Mouse (Mus musculus) heart, adult 2 months (tissue): Measurements from ENCODE around the gene Gm10961. TPM values are rescaled to one million over a fixed set of nuclear protein-coding genes. Genes with fewer than 3 reads are reported as not detected.

Experiments used
- DNase-seq, 2 experiments: peaks; one replicate each; pipeline ENCODE4 v3.0.0; 2021
- H3K27ac ChIP-seq: fragments of 200-600 bp; 2 replicates; pipeline ENCODE4 v1.8.1; 2022
- H3K27me3 ChIP-seq: fragments of 200-500 bp; 2 replicates; pipeline ENCODE4 v1.6.1; 2012; ENCODE audit warnings: mild to moderate bottlenecking, low read length, inconsistent platforms, mixed read lengths; ENCODE audit not compliant: control insufficient read depth, insufficient read depth
- H3K36me3 ChIP-seq: fragments of 200-500 bp; 2 replicates; pipeline ENCODE4 v1.6.1; 2012; ENCODE audit warnings: low read length, inconsistent platforms; ENCODE audit not compliant: control insufficient read depth, insufficient read depth
- H3K4me1 ChIP-seq: fragments of 200-500 bp; 2 replicates; pipeline ENCODE4 v1.6.1; 2011; ENCODE audit warnings: low read length; ENCODE audit not compliant: control insufficient read depth, insufficient read depth
- H3K4me3 ChIP-seq: fragments of 200-600 bp; 2 replicates; pipeline ENCODE4 v1.8.1; 2022
- H3K79me2 ChIP-seq: fragments of 200-500 bp; replicated peaks from 2 replicates; pipeline ENCODE4 v1.6.1; 2012; ENCODE audit warnings: mild to moderate bottlenecking, inconsistent platforms, low read length, moderate library complexity, mixed read lengths; ENCODE audit not compliant: control insufficient read depth, insufficient read depth
- H3K9ac ChIP-seq: fragments of 200-500 bp; 2 replicates; pipeline ENCODE4 v1.6.1; 2012; ENCODE audit warnings: low read depth, mild to moderate bottlenecking, control low read depth, inconsistent platforms, low read length, mixed read lengths
- CTCF ChIP-seq: fragments of 200-600 bp; IDR thresholded peaks from 2 replicates; pipeline ENCODE4 v1.8.1; 2022; ENCODE audit warnings: antibody characterized with exemption, mild to moderate bottlenecking, moderate library complexity
- EP300 ChIP-seq: fragments of 200-500 bp; IDR thresholded peaks from 2 replicates; pipeline ENCODE4 v1.6.1; 2011; ENCODE audit warnings: low read depth, low read length, control low read depth; ENCODE audit not compliant: insufficient read depth
- POLR2A ChIP-seq: fragments of 200-500 bp; IDR thresholded peaks from 2 replicates; pipeline ENCODE4 v1.6.1; 2011; ENCODE audit warnings: mild to moderate bottlenecking, low read depth, low read length, control low read depth; ENCODE audit not compliant: insufficient read depth
- WGBS: fragments of 180-500 bp; shearing (Covaris S2); methylation state at CpG from one replicate; pipeline ENCODE4 v1.1.7; 2018; 5-methylcytosine and 5-hydroxymethylcytosine counted together
- intact Hi-C: fragments of 180-260 bp; cut with DNase I; formaldehyde crosslinking; loops from one replicate; pipeline ENCODE4 v1.15.1; 2025
- polyA plus RNA-seq: library from polyadenylated mRNA; depleted of rRNA; stranded (reverse); fragments of >200 nt; gene quantifications from 2 replicates; pipeline ENCODE4 v1.2.3, GENCODE M21; 2012; rRNA removed
- total RNA-seq, 2 experiments: library from RNA; stranded (reverse); gene quantifications; 2 replicates each; pipeline ENCODE4 v1.2.3; 2021

Gene Gm10961
- total and polyA plus RNA-seq, 3 experiments, result not detected

DNA sequence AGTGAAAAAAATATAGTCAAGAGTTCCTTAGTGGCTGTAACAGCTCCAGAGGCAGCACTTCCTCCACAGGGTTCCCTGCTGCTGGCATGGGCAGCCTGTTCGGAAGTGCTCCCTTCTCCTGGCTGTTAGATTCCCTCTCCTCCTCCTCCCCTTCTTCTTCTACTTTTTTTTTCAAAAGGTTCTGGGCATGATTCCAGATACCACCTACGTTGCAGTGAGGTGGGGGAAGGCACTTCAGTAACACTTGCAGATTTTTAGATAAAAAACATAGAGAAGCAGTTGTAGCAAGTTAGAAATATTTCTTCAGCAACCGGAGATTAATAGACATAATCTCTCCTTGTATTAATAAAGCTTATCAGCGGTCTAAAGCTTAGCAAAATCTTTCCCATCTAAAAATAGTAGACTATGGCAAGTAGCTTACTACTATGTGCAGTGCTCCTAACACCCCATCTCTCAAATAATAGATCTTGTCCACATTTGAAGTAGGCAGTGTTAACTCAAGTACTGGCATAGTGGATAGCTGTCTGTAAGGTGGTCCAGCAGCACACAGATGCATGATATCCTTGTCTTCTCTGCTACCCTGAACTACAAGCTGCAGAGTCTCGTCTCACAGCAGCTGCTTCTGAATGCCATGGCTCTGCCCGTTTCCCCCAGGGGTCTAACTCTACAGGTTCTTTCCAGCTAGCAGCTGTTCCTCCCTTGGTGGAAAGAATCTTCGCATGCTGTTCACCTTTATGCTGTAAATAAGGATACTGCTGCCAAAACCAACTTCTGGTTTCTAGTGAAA is 49.9 kb downstream of the Gm10961 start:
- peak overlapping the region; percentile 51 for H3K27ac ChIP-seq
- peaks cover 29% of the 10 kb centered on the region for H3K36me3 ChIP-seq
- H3K9ac ChIP-seq, result no peak overlapping the region
- intact Hi-C loops, result no loop called here
- no peaks in the 10 kb centered on the region for H3K27me3 ChIP-seq
- no peak overlapping the region for H3K4me3 ChIP-seq
- DNase-seq, result peak in 1 of 2 experiments; percentile 44
- H3K79me2 ChIP-seq, result peaks cover 6% of the 10 kb centered on the region
- 11% methylated on average over 7 of the region's 7 CpGs for WGBS
- peaks cover 12% of the 10 kb centered on the region for H3K4me1 ChIP-seq
- TF ChIP-seq CTCF (no peak), EP300 (no peak), POLR2A (no peak)

Other genes starting within 250 kb of the Gm10961 start
- gene Kcnc4, start 171.8 kb upstream of the Gm10961 start, total RNA-seq, result under 1 TPM; 0.10 to 0.18 TPM
- gene Kcnc4, start 171.8 kb upstream of the Gm10961 start, polyA plus RNA-seq, result 0.51 and 0.94 TPM in 2 replicates
- 1 to 10 TPM; 2.1 to 2.8 TPM for gene Slc6a17, start 113.3 kb upstream of the Gm10961 start, total RNA-seq
- gene Slc6a17, start 113.3 kb upstream of the Gm10961 start, polyA plus RNA-seq, result 2.3 and 3.9 TPM in 2 replicates
- gene Ubl4b, start 76.2 kb upstream of the Gm10961 start, total RNA-seq, result not detected
- gene Ubl4b, start 76.2 kb upstream of the Gm10961 start, polyA plus RNA-seq, result 0.12 TPM in 1 of 2 replicates, not detected in the other
- gene Alx3, start 36.3 kb upstream of the Gm10961 start, total RNA-seq, result not detected
- gene Alx3, start 36.3 kb upstream of the Gm10961 start, polyA plus RNA-seq, result not detected in 2 replicates
- gene Strip1, start 372 bp downstream of the Gm10961 start, total RNA-seq, result 10 to 100 TPM; 19.9 to 21.2 TPM
- gene Strip1, start 372 bp downstream of the Gm10961 start, polyA plus RNA-seq, result 35.1 and 46.6 TPM in 2 replicates
- 10 to 100 TPM; 76.5 to 82.3 TPM for gene Ahcyl1, start 65.2 kb downstream of the Gm10961 start, total RNA-seq
- gene Ahcyl1, start 65.2 kb downstream of the Gm10961 start, polyA plus RNA-seq, result 50.9 and 94.6 TPM in 2 replicates
- gene Csf1, start 129.1 kb downstream of the Gm10961 start, total RNA-seq, result 10 to 100 TPM; 30.0 to 41.7 TPM
- gene Csf1, start 129.1 kb downstream of the Gm10961 start, polyA plus RNA-seq, result 32.9 and 44.0 TPM in 2 replicates
- gene Eps8l3, start 245.9 kb downstream of the Gm10961 start, total RNA-seq, result not detected
- gene Eps8l3, start 245.9 kb downstream of the Gm10961 start, polyA plus RNA-seq, result not detected in 2 replicates